Mouse (Mus musculus): ENCODE data around the gene Zfp385c. TPM values are rescaled to one million over a fixed set of nuclear protein-coding genes. Genes with fewer than 3 reads are reported as not detected.

Zfp385c gene
- total and polyA plus RNA-seq, 3 experiments, result 0.12 to 0.15 TPM; not detected in 1

GRCm38 (mm10) chr11:100730477-100731205, 38.4 kb upstream of the Zfp385c start:
- no peak overlapping the region for H3K4me3 ChIP-seq (ENCODE audit: control insufficient read depth in 1 of 2, insufficient read depth in 1 of 2, low read depth in 2 of 2, low read length in 2 of 2)
- H3K27ac ChIP-seq (ENCODE audit: control insufficient read depth, low read depth, low read length), result no peak overlapping the region
- H3K4me1 ChIP-seq (ENCODE audit: control insufficient read depth in 1 of 2, insufficient read depth in 2 of 2, low read length in 2 of 2), result peaks cover 8 to 33% of the 10 kb centered on the region in 2 experiments
- no peak for TF ChIP-seq POLR2A (IDR thresholded peaks at IDR 0.05; ENCODE audit: control insufficient read depth in 1 of 2, insufficient read depth in 1 of 2, low read depth in 1 of 2, low read length in 2 of 2, poor library complexity in 1 of 2)
- TF ChIP-seq BHLHE40 (IDR thresholded peaks at IDR 0.05; ENCODE audit: borderline replicate concordance, low read depth, low read length), result no peak
- TF ChIP-seq ZNF384 (IDR thresholded peaks at IDR 0.05; ENCODE audit: low read depth, low read length), result no peak
- TF ChIP-seq MAX (IDR thresholded peaks at IDR 0.05; ENCODE audit: low read length), result no peak
- no peak for TF ChIP-seq MXI1 (IDR thresholded peaks at IDR 0.05; ENCODE audit: low read depth, low read length)
- no peak for DNase-seq (ENCODE audit: low read depth, low spot score)
- H3K36me3 ChIP-seq (ENCODE audit: control insufficient read depth in 1 of 2, insufficient read depth in 2 of 2, low read length in 2 of 2), result peaks cover 11 to 54% of the 10 kb centered on the region in 2 experiments
- no peaks in the 10 kb centered on the region for H3K9me3 ChIP-seq (replicated peaks; ENCODE audit: insufficient read depth, low read length)
- peaks cover 86% of the 10 kb centered on the region for H3K79me2 ChIP-seq (ENCODE audit: control insufficient read depth, insufficient read depth, low read length, poor library complexity)
- no peaks in the 10 kb centered on the region for H3K27me3 ChIP-seq (ENCODE audit: control insufficient read depth in 1 of 2, insufficient read depth in 2 of 2, low read length in 2 of 2)
- no peak overlapping the region for H3K9ac ChIP-seq (ENCODE audit: control insufficient read depth, low read depth, low read length, poor library complexity, severe bottlenecking)

DNA sequence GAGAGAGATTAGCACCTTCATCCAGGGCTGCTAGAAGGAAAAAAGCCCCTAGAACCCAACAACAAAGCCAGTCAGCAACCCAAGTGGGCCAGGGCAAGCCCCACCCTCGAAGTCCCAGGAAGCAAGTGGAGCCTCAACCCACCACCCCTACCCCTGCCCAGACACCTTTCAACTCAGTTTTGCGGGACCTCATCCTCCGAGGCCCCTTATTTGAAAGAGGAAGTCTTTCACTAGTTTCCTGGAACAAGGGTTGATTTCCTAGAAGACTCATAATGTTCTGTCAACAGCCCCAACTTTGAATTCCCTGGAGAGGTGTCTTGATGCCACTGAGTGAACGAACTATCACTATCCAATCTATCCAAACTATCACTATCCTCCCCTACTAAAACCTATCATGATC, 37.7 kb upstream of the Zfp385c start:
- Histone ChIP-seq H3K36me3 (ENCODE audit: control insufficient read depth in 1 of 2, insufficient read depth in 2 of 2, low read length in 2 of 2) (peaks cover 14 to 56% of the 10 kb centered on the region in 2 experiments), H3K27me3 (ENCODE audit: control insufficient read depth in 1 of 2, insufficient read depth in 2 of 2, low read length in 2 of 2) (no peaks in the 10 kb centered on the region), H3K9me3 (replicated peaks; ENCODE audit: insufficient read depth, low read length) (no peaks in the 10 kb centered on the region), H3K4me1 (ENCODE audit: control insufficient read depth in 1 of 2, insufficient read depth in 2 of 2, low read length in 2 of 2) (peaks cover 12 to 33% of the 10 kb centered on the region in 2 experiments), H3K4me3 (ENCODE audit: control insufficient read depth in 1 of 2, insufficient read depth in 1 of 2, low read depth in 2 of 2, low read length in 2 of 2) (no peak overlapping the region), H3K9ac (ENCODE audit: control insufficient read depth, low read depth, low read length, poor library complexity, severe bottlenecking) (no peak overlapping the region), H3K79me2 (ENCODE audit: control insufficient read depth, insufficient read depth, low read length, poor library complexity) (peaks cover 84% of the 10 kb centered on the region), H3K27ac (ENCODE audit: control insufficient read depth, low read depth, low read length) (no peak overlapping the region)
- TF ChIP-seq EP300 (IDR thresholded peaks at IDR 0.05; ENCODE audit: low read depth in 1 of 2, low read length in 2 of 2) (no peak), KAT2A (conservative IDR thresholded peaks at IDR 0.05; ENCODE audit: low read depth, low read length) (no peak), MYB (IDR thresholded peaks at IDR 0.05; ENCODE audit: low read depth, low read length) (no peak), E2F4 (IDR thresholded peaks at IDR 0.05; ENCODE audit: borderline replicate concordance, low read depth, low read length) (0 out of 2 replicates have a peak, but pooled peaks have one; percentile 52)
- DNase-seq (ENCODE audit: low read depth, low spot score), result peak; percentile 61

DNA sequence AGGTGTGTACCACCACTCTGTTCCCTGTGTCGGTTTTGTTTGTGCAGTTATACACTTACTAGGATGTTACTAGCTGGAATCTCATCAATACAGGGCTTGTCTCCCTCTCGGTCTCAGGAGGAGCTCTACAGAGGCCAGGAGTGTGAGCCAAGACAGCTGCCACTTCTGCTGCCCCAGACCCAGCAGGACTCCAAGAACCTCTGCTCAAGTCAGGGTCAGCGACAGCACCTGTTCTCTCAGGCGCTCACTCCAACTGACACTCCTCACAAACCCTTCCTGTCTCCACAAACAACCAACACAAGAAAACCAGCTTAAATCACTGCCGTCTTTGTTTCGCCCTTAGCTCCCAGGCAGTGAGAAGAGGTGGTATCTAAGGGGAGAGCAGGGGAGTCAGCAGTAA, 36.3 kb upstream of the Zfp385c start:
- H3K36me3 ChIP-seq (ENCODE audit: control insufficient read depth in 1 of 2, insufficient read depth in 2 of 2, low read length in 2 of 2), result peaks cover 22 to 58% of the 10 kb centered on the region in 2 experiments
- H3K9me3 ChIP-seq (replicated peaks; ENCODE audit: insufficient read depth, low read length), result no peaks in the 10 kb centered on the region
- no peak for TF ChIP-seq UBTF (IDR thresholded peaks at IDR 0.05; ENCODE audit: borderline replicate concordance, insufficient read depth, low read depth, low read length)
- TF ChIP-seq MAFK (IDR thresholded peaks at IDR 0.05; ENCODE audit: borderline replicate concordance, low read depth, low read length), result no peak
- no peak for TF ChIP-seq SIN3A (IDR thresholded peaks at IDR 0.05; ENCODE audit: low read length)
- no peak for TF ChIP-seq GABPA (IDR thresholded peaks at IDR 0.05; ENCODE audit: low read depth, low read length)
- TF ChIP-seq POLR2A (IDR thresholded peaks at IDR 0.05; ENCODE audit: control insufficient read depth in 1 of 2, insufficient read depth in 1 of 2, low read depth in 1 of 2, low read length in 2 of 2, poor library complexity in 1 of 2), result no peak
- no peak for TF ChIP-seq MYC (IDR thresholded peaks at IDR 0.05; ENCODE audit: low read depth, low read length)
- H3K79me2 ChIP-seq (ENCODE audit: control insufficient read depth, insufficient read depth, low read length, poor library complexity), result peaks cover 82% of the 10 kb centered on the region
- H3K4me3 ChIP-seq (ENCODE audit: control insufficient read depth in 1 of 2, insufficient read depth in 1 of 2, low read depth in 2 of 2, low read length in 2 of 2), result no peak overlapping the region
- H3K4me1 ChIP-seq (ENCODE audit: control insufficient read depth in 1 of 2, insufficient read depth in 2 of 2, low read length in 2 of 2), result peaks cover 20 to 37% of the 10 kb centered on the region in 2 experiments
- DNase-seq (ENCODE audit: low read depth, low spot score), result no peak
- no peaks in the 10 kb centered on the region for H3K27me3 ChIP-seq (ENCODE audit: control insufficient read depth in 1 of 2, insufficient read depth in 2 of 2, low read length in 2 of 2)
- no peak overlapping the region for H3K9ac ChIP-seq (ENCODE audit: control insufficient read depth, low read depth, low read length, poor library complexity, severe bottlenecking)
- H3K27ac ChIP-seq (ENCODE audit: control insufficient read depth, low read depth, low read length), result no peak overlapping the region

All from MEL (cell line).